Mouse (Mus musculus) cerebellum, adult 9-10 months (tissue): ENCODE measurements at regions not wholly inside any gene's neighbourhood (a gene's known extent, or its start where the extent isn't known, plus 50 kb on each side); places are given as distances from the start of the nearest gene placed in this dataset.

Experiments used
- DNase-seq: peaks from one replicate; pipeline ENCODE4 v3.0.0; 2022

GRCm38 (mm10) chr6:147416592-147416991 is 59.0 kb upstream of the Ccdc91 start:
- DNase-seq: no peak

GRCm38 (mm10) chr6:147413713-147414112 is 61.9 kb upstream of the Ccdc91 start:
- DNase-seq: no peak

- no peak for DNase-seq
These were observed 77.6 kb upstream of the Ccdc91 start for GRCm38 (mm10) chr6:147397984-147398383.

GRCm38 (mm10) chr6:147391425-147392158 is 84.0 kb upstream of the Ccdc91 start:
- DNase-seq: no peak

- DNase-seq: no peak
These were observed 85.1 kb upstream of the Ccdc91 start for GRCm38 (mm10) chr6:147390499-147390898.

GRCm38 (mm10) chr6:147388727-147389126 is 86.9 kb upstream of the Ccdc91 start:
- DNase-seq: no peak

- DNase-seq: no peak
These were observed 90.0 kb upstream of the Ccdc91 start for GRCm38 (mm10) chr6:147385606-147386005.

GRCm38 (mm10) chr6:147380519-147380918 is 95.1 kb upstream of the Ccdc91 start:
- no peak for DNase-seq

GRCm38 (mm10) chr6:147377679-147378078 is 97.9 kb upstream of the Ccdc91 start:
- DNase-seq: no peak

- DNase-seq: no peak
These were observed 103.9 kb upstream of the Ccdc91 start for GRCm38 (mm10) chr6:147371737-147372136.

GRCm38 (mm10) chr6:147371336-147371735 is 104.3 kb upstream of the Ccdc91 start:
- DNase-seq: no peak

GRCm38 (mm10) chr6:147362842-147363241 is 98.9 kb upstream of the Pthlh start:
- DNase-seq: no peak

GRCm38 (mm10) chr6:147357031-147357430 is 93.0 kb upstream of the Pthlh start:
- no peak for DNase-seq

GRCm38 (mm10) chr6:147356570-147356969 is 92.6 kb upstream of the Pthlh start:
- no peak for DNase-seq

- DNase-seq: no peak
These were observed 85.7 kb upstream of the Pthlh start for GRCm38 (mm10) chr6:147349566-147350237.

- no peak for DNase-seq
These were observed 84.6 kb upstream of the Pthlh start for GRCm38 (mm10) chr6:147348621-147349020.

- no peak for DNase-seq
These were observed 77.1 kb upstream of the Pthlh start for GRCm38 (mm10) chr6:147341042-147341441.

- DNase-seq: no peak
These were observed 69.0 kb upstream of the Pthlh start for GRCm38 (mm10) chr6:147332976-147333375.

GRCm38 (mm10) chr6:147329201-147329600 is 65.2 kb upstream of the Pthlh start:
- peak; percentile 19 for DNase-seq

GRCm38 (mm10) chr6:147324336-147324735 is 60.4 kb upstream of the Pthlh start:
- no peak for DNase-seq

GRCm38 (mm10) chr6:147318106-147318505 is 54.1 kb upstream of the Pthlh start:
- DNase-seq: no peak

GRCm38 (mm10) chr6:147316702-147317468 is 52.9 kb upstream of the Pthlh start:
- DNase-seq: peak; percentile 11

GRCm38 (mm10) chr6:147316140-147316539 is 52.2 kb upstream of the Pthlh start:
- DNase-seq: no peak

- DNase-seq: no peak
These were observed 51.2 kb upstream of the Pthlh start for GRCm38 (mm10) chr6:147315207-147315606.
